Mouse (Mus musculus) embryo, embryonic 10 days (tissue): ENCODE measurements at regions not wholly inside any gene's neighbourhood (a gene's known extent, or its start where the extent isn't known, plus 50 kb on each side); places are given as distances from the start of the nearest gene placed in this dataset.

Experiments
- DNase-seq: peaks from one replicate; pipeline ENCODE4 v3.0.0-alpha.2; 2015; ENCODE audit warnings: low spot score

DNA sequence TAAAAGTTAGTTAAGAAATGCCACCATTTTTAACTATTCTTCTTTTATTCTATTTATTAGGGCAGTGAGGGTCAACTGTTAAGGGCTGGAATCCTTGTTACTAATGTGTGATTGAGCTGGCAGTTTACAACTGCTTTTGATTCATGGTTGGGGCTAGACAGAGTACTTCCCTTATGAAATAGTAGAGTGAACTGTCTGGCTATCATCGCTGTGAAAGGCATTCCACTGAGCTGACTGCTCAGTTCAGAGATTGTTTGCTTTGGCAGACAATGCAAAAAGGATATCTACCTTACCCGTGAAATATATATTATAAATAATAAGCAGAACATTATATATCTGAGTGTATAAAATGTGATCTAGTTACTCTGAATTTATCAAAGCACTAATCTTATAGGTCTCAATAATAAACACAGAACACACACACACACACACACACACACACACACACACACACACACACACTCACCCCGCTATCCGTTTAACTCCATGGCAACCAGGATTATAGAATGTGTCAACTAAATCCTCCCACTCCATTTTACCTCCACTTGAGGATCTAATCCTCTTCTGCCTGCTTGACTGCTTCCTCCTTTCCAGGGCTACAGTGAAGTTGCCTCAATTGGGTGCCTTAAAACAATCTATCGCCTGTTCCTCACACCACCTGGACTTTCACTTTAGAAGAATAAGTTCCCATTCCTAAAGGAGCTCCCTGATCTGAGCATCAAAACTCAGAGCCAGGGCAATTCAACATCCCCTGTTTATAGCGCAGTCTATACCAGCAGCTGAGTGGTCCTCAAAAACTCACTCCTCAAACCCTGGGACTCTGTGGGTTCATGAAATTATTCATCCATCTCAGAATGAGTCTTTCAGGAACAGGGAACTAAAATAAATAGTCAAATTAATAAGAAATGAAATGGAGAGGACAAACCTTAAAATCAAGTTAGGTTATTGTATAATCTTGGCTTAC, 126.6 kb downstream of the Gm9733 start:
- peak; percentile 43 for DNase-seq

DNA sequence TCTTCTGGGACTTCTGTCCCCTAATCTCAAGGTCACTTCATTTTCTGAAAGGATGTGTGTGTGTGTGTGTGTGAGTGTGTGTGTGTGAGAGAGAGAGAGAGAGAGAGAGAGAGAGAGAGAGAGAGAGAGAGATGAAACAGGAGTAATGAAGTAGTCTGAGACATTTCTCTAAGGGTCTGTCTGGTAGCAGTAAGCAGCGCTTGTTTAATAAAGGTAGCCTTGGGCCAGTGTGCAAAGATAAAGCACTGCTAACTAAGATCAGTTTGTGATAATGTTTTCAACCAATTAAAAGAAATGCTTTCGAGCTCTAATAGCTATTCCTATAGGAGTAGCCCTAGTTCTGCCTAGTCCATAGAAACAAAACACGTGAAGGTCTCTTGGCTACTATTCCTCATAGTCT, 119.7 kb downstream of the Gm9733 start:
- no peak for DNase-seq

DNA sequence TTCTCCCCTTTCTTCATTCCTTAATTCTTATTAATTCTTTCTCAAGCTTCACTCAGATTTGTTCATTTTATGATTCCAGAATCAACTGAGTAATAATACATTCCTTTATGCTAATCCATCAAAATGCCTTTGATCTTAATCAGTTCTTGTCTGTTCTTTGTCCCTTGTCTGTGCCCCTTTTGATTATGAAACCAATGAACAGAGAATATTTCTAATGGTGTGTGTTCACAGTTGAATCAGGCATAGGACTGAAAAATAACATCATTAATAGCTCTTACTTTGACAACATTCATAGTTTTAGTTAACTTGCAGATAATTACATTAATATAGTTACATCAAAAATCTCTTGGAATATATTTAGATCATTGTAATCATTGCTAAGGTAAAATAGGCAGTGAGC, 114.5 kb downstream of the Gm9733 start:
- no peak for DNase-seq

DNA sequence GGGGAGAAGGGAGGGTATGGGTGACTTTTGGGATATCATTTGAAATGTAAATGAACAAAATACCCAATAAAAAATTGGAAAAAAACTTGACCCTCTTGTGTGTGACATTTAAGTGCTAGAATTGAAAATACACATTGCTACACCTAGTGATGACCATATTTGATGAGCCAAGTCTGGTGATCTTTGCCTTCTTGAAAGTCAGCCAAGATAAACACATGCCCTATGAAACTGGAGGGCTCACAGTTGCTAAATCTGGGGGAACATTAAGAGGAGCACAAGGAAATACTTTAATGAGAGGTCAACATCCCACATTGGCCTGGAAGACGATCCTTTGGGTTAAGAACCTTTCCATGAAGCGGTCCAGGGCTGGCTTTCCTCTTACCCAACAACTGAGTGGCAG, 112.8 kb downstream of the Gm9733 start:
- no peak for DNase-seq

DNA sequence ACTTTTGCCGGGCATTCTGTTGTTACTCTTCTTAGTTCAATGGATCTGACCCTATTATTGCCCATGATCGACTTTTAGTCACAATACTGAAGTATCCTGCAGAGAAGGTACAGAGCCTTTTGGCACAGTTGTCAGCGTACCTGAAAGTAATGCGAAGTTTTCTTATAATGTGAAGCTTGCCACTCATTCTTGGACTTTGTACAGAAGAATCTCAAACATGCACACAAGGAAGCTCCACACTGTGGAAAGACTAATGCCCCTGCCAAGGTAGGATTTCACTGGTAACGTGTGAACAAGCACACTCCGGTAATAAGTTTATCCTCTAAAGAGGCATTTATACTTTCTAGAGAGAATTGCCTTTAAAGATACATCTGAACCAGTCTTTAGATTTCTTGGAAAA, 108.8 kb downstream of the Gm9733 start:
- DNase-seq, result no peak

DNA sequence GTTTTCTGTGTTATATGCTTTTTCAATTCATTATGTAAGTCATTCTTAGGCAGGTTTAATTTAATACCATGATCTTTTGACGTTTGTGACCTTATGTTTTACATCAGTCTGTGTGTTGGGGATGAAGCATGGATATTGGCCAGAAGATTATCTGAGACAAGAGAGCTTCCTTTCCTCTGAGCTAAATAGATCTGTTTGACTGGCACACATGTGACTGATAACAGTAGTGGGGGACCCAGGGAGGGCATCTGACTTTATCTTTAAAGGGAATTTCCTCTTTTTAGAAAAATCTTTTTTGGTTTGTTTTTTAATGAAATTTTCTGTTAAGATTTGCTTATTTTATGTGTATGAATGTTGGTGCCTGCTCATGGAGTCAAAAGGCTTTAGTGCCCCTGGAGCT, 107.7 kb downstream of the Gm9733 start:
- no peak for DNase-seq

DNA sequence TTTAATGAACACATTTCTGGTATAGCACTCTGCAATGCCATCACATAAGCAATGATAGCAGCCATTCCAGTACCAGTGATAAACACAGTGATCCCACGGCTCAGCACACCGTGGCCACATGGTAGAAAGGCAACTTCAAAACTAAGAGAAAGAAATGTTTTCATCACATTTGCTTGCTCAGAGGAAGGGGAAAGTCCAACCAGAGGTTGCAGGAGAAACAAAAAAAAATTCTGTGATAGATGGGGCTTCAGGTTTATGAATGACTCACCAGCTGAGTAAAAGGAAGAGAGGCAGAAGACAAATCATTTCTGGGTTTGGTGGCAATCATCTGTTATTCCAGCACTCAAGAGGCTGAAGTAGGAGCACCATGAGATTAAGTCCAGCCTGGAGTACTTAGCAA, 103.5 kb downstream of the Gm9733 start:
- no peak for DNase-seq

DNA sequence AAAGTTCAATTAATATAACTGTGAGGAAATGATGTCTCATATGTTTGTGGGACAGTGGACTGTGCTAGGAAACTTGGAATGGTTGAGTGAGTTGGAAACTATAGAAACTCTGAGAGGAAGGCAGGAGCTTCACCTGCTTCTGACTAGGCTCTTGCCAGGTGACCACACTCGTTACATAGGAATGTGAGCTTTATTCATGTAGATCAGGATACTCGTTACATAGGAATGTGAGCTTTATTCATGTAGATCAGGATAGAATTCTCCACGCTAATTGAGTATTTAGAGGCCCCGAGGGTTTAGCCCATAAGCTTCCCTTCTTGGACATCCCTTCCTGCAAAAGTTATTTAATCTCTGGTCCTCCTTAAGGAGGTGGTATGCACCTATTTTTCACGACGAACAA, 101.9 kb downstream of the Gm9733 start:
- no peak for DNase-seq

DNA sequence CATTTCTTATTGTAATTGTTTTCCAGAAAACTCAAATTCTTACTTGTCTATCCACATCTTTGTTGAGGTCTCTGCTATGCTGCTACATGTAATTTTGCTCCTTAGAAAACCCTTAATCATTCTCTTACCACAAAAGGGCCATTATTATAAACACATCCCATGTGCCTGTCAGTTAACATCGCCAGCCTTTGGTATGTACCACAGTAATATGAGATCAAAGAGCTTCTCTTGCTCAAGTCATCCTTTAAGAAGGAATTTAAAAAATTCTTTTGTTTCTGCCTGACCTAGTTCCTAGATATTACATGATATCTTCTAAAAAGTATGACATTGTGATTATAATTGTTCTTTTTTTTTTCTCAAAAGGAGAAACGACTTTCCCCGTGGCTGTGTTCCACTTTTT, 100.7 kb downstream of the Gm9733 start:
- DNase-seq, result no peak

DNA sequence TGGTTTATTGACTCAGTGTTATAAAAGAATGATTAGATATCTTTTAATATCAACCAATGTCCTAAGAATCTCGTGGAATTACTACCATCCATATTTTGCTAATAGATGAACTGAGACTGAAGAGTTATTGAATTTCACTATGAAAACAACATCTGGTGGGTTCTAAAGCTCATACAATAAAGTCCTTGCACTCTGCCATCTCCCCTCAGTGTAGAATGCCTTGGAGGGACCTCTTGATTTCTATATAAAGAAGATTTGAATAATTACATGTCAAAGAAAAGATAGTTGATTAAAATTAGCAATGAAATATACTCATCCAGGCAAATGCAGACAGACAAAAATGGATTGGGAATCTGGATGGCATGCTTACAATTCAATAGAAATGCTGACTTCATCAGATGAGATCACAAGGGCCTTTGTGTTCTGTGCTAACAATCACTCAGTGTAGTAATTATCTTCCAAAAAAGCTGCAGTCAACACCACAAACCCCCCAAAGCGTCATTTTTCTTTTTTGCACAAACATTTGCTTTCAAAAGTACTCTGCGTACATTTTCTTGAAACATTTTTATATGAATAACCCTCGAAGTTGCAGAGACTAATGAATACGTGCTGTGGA, 94.2 kb downstream of the Gm9733 start:
- DNase-seq, result no peak

DNA sequence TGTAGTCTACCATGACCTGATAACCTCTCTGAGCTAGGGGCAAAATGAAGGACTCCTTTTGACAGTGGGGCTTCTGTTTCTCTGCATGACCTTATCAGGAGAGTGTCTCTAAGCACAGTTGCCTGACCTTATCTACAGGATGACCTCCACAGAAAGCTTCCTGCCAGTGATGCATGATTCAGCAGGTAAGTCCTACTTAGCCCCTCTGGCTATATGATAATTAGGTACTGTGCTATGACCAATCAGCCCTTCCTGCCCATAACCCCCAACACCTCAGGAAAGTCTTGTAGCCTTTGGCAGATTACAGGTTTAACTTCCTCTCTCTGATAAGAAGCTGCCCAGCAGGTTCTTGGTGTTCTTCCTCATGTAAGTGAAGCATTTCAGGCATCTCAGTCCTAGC, 89.7 kb downstream of the Gm9733 start:
- DNase-seq, result no peak

DNA sequence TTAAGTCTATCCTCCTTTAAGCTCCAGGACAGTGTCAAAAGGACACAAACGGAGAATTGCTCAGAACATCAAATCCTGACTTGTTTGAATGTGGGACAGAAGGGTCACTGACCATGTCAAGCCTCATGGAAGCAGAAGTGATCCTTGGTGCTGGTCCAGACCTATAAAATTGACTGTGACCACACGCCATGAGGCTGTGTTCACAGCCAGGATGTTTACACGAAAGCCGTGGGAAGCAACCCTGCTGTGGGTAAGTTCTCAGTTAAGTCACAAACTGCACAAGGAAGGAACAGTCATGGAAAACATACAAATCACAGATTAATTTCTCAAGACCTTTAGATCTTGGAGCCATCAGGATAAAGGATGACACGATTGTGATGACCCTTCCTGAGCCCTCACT, 88.5 kb downstream of the Gm9733 start:
- no peak for DNase-seq

DNA sequence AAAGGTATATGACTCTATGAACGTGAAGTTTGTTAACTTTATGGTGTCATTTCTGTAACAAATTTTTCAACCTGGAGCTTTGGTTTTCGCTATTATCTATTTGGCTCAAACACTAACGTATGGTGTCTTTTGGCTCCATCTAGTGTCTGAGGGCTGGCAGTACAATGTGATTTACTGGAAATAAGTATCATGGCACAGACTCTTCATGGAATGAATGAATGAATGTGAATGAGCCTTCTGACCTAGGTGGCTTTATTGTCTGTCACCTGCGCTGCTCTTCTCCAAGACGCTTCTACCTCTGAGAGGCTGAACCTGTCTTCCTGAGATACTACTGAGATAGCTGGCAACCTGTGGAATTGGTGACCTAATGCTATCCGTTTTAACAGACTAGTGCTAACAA, 87.1 kb downstream of the Gm9733 start:
- DNase-seq, result peak; percentile 78
